Mouse (Mus musculus): ENCODE data around the gene Krt15.

Gene Krt15

DNA sequence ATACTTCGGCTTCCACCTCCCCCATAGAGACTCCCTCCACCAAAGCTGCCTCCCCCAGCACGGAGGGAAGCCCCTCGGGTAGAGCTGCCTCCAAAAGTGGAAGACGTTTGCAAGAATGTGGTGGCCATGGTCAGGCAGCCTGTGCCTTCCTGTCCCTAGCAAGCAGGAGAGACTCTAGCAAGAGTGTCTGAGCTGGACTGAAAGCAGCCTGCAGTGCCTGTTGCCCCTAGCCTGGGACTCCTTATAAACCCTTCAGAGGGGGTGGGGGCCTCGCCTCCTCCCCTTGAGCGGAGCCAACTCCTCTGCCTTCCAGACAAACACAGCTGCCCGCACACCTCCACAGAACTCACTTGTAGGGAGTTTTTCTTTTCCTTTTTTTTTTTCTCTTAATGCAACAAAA, at the start of gene Krt15:
Krt15 (minus strand) TSS at position 198 of the 400 bp plus-strand sequence.
- DNase-seq (ENCODE audit: inconsistent age in 2 of 2, low spot score in 1 of 2): no peak

DNA sequence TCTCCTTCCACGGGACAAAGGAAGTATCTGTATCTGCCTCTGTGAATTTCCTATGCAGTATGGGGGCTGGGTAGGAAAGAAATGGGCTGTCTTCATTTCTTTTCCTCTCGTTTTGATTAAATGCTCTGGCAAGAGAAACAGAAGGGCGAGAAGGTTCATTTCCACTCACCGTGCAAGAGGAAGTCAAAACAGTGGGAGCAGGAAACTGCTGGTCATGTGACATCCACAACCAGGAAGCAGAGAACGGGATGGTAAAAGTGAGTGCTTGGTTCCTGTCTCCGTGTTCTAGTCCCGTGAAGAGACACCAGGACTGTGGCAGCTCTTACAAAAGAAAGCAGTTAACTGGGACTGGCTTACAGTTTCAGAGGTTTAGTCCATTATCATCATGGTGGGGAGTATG, 46.0 kb upstream of the Krt15 start:
- DNase-seq (ENCODE audit: inconsistent age in 2 of 2, low spot score in 1 of 2): no peak

DNA sequence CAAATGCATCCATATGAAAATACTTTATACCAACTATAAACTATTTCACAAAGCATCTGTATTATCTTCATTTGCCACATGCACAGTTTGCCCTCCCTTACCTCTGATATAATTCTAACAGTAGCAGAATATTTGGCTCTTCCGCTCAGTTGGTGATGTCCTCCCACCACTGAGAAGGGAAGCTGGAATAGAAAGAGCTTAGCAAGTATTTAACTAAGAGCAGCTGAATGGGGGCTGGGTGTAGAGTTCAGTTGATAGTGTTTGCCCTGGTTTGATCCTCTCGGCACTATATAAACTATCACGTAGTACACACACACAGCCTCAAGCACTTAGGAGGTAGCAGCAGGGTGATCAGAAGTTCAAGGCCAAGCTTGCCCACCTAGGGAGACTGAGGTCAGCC, 43.5 kb upstream of the Krt15 start:
- DNase-seq (ENCODE audit: inconsistent age in 2 of 2, low spot score in 1 of 2): no peak

- DNase-seq (ENCODE audit: inconsistent age in 2 of 2, low spot score in 1 of 2): no peak
Measured at GRCm38 (mm10) chr11:100178307-100178706, 42.6 kb upstream of the Krt15 start.

DNA sequence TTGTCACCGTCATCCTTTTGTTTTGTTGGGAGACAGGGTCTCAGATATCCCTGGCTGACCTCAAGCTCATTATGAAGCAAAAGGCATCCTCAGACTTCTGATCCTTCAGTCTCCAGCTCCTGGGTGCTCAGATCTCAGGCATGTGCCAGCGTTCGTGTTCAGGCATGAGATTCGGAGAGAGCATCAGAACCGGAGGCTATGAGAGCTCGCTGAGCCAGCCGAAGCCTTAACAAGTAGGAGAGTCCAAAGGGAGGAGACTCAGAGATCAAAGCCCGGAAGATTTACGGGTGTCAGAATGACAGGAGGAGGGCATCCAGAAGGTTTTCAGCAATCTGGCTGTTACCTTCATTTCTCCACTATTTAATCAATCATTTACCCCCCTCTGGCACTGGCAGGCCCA, 41.1 kb upstream of the Krt15 start:
- DNase-seq (ENCODE audit: inconsistent age in 2 of 2, low spot score in 1 of 2): no peak

DNA sequence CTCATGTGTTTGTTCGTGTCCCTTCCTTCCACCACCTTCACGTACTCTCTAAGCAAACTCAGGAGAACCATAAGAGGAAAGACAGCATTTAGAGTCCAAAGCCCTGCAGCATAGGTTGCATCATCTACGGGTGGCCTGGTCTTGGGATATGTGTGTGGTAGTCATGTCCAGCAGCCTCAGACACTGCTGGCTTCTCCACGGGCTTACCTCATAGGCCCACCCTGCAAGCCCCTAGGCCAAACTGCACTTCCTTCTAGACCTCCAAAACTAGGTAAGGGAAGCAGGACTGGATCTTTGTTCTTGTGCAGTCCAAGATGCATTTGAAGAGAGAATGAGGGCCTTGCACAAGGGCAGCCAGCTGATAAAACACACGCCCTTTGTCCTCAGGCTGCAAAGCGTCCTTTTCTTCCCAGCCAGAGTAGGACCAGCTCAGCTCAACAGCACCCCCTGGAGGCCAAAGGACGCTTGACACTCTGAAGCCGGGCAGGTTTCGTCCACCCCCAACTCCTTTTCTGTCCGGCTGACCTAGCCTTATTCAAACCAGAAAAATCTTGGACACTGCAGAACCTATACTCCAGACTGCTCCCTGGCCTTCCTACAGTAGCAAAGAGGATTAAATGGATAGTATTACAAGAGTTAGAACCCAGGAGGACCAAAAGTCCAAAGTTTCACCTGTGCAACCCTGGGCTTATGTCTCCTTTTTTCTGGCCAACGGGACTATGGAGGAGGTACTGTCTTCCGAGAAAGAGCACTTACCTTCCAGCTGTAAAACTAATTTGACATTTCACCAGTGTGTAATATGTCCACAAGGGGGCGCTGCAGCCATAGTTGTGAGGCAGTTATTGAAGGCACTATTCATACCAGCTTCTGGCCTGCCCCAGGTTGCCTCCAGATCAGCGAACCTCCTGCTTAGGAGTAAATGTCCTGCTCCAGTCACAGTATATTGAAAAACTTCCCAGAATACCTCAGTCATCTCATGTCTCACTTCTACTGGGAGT, 33.3 kb upstream of the Krt15 start:
- DNase-seq (ENCODE audit: inconsistent age in 2 of 2, low spot score in 1 of 2): peak; percentile 49 to 88

DNA sequence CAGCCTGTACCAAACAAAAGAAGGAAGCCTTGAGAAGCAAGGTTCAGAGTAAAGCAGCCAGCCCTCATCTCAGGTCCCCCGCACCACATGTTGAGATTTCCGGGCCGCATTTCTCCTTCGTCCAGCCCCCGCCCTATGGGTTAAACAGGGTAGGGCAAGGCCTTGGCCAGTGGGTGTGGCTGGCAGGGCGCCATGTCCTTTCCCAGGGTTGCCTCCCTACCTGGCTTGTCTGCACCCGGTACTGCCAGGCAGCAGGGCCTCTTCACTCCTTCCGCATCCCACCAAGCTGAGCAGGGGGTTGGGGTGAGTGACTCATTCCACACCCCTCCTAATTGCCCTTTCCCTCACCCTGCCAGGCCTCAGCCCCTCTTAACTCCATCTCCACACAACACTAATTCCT, 32.3 kb upstream of the Krt15 start:
- no peak for DNase-seq (ENCODE audit: inconsistent age in 2 of 2, low spot score in 1 of 2)

- DNase-seq (ENCODE audit: inconsistent age in 2 of 2, low spot score in 1 of 2): no peak
Measured at GRCm38 (mm10) chr11:100164392-100164791, 28.7 kb upstream of the Krt15 start.

- no peak for DNase-seq (ENCODE audit: inconsistent age in 2 of 2, low spot score in 1 of 2)
Measured at GRCm38 (mm10) chr11:100157908-100158477, 22.3 kb upstream of the Krt15 start.

DNA sequence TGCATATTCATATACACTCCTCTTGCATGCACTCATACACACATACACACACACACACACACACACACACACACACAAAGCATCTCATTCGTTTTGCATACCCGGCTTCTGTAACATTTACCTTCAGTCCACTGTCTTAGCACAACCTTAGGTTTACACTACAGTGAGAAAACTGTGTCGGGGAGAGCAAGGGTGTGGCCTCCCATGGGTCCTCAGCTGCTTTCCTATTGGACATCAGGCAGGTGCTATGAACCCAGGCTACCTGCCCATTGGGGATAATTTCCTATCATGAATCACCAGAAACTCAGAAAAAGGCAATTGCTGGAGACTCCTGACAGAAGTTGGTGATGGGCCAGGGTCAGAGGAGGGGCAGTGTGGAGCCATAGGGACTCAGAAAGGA, 21.6 kb upstream of the Krt15 start:
- no peak for DNase-seq (ENCODE audit: inconsistent age in 2 of 2, low spot score in 1 of 2)

DNA sequence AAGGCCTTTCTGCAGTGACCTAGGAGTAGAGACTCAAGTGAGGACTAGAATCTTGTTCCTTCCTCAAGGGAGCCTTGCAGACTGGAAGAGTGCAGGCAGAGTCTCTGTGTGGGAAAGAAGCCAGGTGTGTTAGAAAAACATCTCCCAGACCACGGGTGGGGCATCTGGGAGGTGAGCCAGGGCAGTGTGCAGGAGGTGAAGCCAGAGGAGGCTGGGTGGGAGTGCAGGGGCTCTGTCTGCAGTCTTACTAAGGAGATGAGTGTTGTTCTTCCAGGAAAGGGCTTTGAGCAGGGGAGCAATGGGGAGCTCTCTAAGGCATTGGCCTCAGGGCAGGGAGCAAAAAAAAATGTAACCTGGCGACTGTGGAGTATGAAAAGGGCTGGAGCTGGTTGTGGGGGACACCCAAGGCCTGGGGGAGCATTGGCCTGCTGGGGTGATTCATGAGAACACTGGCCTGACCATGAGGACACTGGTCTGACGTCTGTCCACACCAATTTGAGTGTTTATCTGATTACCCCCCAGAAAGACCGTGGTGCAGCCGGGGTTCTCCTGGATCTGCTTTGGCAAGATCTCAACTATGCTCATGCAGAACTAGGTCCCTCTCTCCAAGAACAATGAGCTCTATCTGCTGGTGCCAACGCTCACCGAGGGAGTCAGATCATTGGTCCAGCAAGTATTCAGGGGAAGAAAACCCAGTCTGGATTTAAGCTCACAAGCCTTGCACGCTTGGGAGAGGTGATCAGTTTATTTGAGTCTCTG, 19.9 kb upstream of the Krt15 start:
- DNase-seq (ENCODE audit: inconsistent age in 2 of 2, low spot score in 1 of 2): no peak

DNA sequence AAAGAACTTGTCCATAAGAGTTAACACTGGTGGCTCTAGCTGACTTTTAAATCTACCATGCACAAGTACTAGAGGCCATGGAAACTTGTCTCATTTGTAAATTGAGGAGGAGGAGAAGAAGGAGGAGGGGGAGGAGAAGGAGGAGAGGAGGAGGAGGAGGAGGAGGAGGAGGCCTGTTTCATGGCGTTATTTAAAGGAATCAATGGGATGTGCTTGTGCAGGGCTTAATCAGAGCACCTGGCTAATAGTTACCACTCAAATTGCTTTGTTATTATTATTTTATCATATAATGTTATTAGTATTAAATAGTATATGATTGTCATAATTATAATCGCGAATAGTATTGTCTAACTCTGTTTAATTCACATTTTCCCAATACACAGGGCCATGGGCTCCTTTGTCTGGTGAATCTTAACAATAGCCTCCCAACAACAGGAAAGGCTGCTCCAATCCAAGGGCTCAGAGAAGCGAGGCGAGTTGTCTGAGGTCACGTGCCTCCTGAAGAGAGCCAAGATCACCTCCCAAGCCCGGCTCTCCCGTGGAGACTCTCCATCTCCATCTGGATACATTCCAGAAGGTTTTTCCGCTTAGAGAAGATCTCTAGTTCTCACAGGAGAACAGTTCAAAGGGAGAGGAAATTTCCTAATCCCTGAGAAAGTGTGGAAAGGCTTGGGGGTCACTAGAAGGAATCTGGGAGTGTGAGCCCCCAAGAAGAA, 13.0 kb upstream of the Krt15 start, which contains the start of gene Krt19:
Krt19 (minus strand) TSS at position 51 of the 716 bp plus-strand sequence.
- no peak for DNase-seq (ENCODE audit: inconsistent age in 2 of 2, low spot score in 1 of 2)

- no peak for DNase-seq (ENCODE audit: inconsistent age in 2 of 2, low spot score in 1 of 2)
Measured at GRCm38 (mm10) chr11:100147566-100148353, 12.0 kb upstream of the Krt15 start.

- DNase-seq (ENCODE audit: inconsistent age in 2 of 2, low spot score in 1 of 2): no peak
Measured at GRCm38 (mm10) chr11:100145858-100146560, 10.3 kb upstream of the Krt15 start.

DNA sequence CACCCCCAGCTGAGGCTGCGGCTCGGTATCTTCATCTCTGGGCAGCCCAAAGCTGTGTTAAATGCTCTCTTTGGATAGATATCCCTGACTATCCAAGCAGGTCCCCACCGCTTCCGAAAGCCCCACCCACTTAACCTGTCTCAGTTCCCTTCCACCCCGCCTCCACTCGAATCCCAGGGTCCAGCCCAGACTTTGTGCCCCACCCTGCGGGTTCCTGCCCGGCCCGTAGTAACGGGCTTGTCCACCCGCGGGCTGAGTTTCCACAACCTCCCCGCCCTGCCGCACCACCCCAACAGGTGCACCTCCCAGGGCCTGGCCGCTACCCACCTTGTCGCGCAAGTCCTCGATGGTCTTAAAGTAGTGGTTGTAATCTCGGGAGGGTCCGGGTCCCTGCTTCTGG, 9.4 kb upstream of the Krt15 start:
- DNase-seq (ENCODE audit: inconsistent age in 2 of 2, low spot score in 1 of 2): no peak

- DNase-seq (ENCODE audit: inconsistent age in 2 of 2, low spot score in 1 of 2): no peak
Measured at GRCm38 (mm10) chr11:100140966-100141365, 5.2 kb upstream of the Krt15 start.

GRCm38 (mm10) chr11:100139391-100139790, 3.7 kb upstream of the Krt15 start:
- DNase-seq (ENCODE audit: inconsistent age in 2 of 2, low spot score in 1 of 2): peak in 1 of 2 experiments; percentile 37

- no peak for DNase-seq (ENCODE audit: inconsistent age in 2 of 2, low spot score in 1 of 2)
Measured at GRCm38 (mm10) chr11:100138809-100139208, 3.1 kb upstream of the Krt15 start.

DNA sequence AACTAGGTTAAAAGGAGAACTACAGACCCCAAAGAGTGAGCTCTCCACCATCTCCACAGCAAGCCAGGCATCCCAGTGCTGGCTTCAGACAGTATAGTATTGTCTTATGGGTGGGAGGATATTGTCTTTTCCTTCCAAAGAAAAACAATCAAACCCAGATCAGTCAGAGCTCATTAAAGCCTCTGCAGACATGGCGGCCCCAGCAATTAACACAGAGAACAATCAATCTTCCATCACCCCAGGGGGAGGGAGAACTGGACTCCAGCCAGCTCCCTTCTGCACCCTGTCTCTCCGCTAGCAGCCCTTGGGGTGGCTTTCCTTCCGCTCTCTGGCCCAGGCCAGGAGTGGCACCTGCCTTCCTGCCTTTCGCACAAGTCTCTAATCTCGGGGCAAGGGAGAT, 2.0 kb upstream of the Krt15 start:
- no peak for DNase-seq (ENCODE audit: inconsistent age in 2 of 2, low spot score in 1 of 2)

Data from adrenal gland, adult (tissue).